Mouse (Mus musculus) subcutaneous adipose tissue, adult 2 months (tissue): ENCODE measurements around the gene Olfr1277. TPM values are rescaled to one million over a fixed set of nuclear protein-coding genes. Genes with fewer than 3 reads are reported as not detected.

Experiments
- polyA plus RNA-seq: library from polyadenylated mRNA; depleted of rRNA; stranded (reverse); fragments of >200 nt; gene quantifications from 2 replicates; pipeline ENCODE4 v1.2.3, GENCODE M21; 2012; ENCODE audit warnings: low replicate concordance; rRNA removed

The Olfr1277 gene
- not detected in 2 replicates for polyA plus RNA-seq

DNA sequence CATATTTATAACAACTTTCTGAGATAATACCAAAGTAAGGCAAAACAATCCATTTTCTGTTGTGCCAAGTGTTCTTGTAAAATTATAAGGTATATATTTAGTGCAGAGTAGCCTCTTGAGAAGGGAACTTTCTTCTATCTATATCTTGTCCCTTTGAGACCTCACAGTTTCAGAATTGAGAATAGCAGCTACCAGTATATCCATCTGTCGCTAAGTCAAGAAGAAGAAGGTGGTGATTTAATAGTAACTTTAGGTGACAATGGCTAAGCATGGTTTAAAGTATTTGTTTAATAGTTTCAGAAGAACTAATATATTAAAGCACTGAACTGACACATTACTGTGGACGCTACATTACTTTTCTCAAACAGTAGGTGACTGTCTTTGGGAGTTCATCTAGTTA, at the start of gene Olfr1277:
Gene Olfr1277 (minus strand): TSS at position 101 of the 400 bp plus-strand sequence.

DNA sequence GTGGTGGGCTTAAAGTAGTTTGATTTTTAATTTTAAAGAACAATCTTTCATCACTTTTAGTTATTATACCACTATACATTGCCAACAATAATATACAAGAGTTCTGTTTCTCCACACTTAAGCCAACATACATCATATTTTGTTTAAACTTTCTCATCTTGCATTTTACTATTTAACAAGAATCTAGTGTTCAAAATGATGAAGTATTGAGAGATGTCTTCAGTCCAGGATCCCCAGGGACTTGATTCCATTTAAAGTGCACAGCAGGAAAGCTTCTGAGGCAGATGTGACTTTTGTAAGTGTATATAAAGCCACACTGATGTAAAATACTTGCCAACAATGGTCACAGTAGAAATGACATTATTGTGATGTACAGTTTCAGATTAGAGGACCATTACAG, 39.8 kb upstream of the Olfr1277 start, which contains the start of gene Olfr1280:
Gene Olfr1280 (plus strand): TSS at position 301 of the 400 bp plus-strand sequence.

DNA sequence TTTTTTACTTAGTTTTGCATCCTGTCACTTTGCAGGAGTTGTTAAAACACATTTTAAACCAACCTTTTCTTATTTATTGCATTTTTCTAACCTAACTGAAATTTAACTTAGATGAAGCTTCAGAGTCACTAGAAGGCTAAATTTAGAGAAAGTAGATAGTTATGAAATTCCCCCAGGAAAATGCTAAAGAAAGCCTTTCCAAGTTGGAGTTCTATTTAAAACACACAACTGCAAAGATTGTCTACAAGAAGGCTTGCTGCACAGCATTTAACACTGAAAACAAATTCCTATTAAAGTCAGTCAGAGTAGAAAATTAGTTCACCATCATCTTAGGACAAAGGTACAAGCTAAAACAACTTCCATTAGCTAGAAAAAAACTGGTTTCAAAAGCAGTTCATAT, 26.5 kb upstream of the Olfr1277 start, which contains the start of gene Olfr1279:
Gene Olfr1279 (plus strand): TSS at position 262 of the 400 bp plus-strand sequence.

GRCm38 (mm10) chr2:111289836-111290235, 15.9 kb upstream of the Olfr1277 start, which contains the start of gene Olfr1278:
Olfr1278 (plus strand) TSS chr2:111290136.

DNA sequence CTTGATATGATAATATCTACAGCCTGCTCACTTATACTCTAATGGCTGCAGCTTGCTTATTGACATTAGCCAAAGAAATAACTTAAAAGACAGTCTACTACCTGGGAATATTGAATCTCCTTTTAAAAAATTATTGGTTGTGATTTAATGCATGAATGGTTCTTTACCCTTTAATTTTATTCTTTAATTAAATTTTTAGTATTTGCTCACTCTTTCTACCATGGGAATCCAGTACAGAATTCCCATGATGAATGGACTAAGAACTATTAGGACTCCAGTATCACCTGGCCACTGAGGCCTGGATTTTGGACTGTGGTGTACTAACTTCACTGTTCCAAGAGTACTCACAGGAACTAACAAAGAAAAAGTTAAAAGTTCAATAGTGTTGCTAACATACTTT, 19.7 kb downstream of the Olfr1277 start, which contains the start of gene Olfr1276:
Gene Olfr1276 (plus strand): TSS at position 301 of the 400 bp plus-strand sequence.

DNA sequence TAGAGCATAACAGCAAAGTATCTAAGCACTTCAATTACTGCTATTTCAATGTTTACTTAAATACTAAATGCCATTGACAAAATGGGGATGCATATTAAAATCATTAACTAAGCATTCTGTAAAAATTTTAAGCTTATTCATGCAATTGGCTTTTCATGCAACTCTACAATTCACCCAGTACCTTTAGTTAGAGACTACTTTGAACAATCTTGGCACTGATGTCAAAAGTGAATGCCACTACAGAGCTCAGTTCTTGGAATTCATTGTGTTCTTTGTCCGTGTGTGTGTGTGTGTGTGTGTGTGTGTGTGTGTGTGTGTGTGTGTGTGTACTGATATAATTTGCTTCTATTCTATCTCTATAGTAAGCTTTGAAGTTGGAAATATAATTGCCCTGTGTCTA, 38.7 kb downstream of the Olfr1277 start, which contains the start of gene Olfr1275:
Gene Olfr1275 (minus strand): TSS at position 101 of the 400 bp plus-strand sequence.

DNA sequence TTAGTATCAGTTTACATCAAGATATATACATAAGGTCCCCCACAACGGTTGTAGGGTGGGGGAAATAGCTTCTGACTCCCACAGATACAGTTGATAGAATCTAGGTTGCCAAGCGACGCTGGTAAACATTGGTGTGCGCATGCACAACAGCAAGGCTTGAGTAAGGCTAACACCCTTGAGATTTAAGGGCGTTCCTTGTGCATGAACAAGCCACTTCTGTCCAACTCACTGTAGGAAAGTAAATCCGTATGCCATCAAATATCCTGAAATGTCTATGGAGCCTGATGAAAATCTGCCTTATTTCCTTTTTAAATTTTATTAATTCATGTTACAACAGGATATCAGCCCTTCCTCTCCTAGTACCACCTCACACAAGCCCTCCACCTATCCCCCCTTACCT, 44.4 kb downstream of the Olfr1277 start, which contains the start of gene 4930430A15Rik:
Gene 4930430A15Rik (minus strand): TSS at position 101 of the 400 bp plus-strand sequence.

Other genes starting within 250 kb of the Olfr1277 start
- not detected in 2 replicates for gene Gm13941, start 168.1 kb downstream of the Olfr1277 start, polyA plus RNA-seq
- not detected in 2 replicates for gene Gm15130, start 121.2 kb downstream of the Olfr1277 start, polyA plus RNA-seq
- gene 4930430A15Rik, start 44.5 kb downstream of the Olfr1277 start, polyA plus RNA-seq, result not detected in 2 replicates
- not detected in 2 replicates for gene Olfr1275, start 38.8 kb downstream of the Olfr1277 start, polyA plus RNA-seq
- not detected in 2 replicates for gene Olfr1276, start 19.6 kb downstream of the Olfr1277 start, polyA plus RNA-seq
- gene Olfr1278, start 16.0 kb upstream of the Olfr1277 start, polyA plus RNA-seq, result not detected in 2 replicates
- not detected in 2 replicates for gene Olfr1279, start 26.5 kb upstream of the Olfr1277 start, polyA plus RNA-seq
- not detected in 2 replicates for gene Olfr1280, start 39.9 kb upstream of the Olfr1277 start, polyA plus RNA-seq
- not detected in 2 replicates for gene Olfr1281, start 52.4 kb upstream of the Olfr1277 start, polyA plus RNA-seq
- not detected in 2 replicates for gene Olfr1282, start 62.0 kb upstream of the Olfr1277 start, polyA plus RNA-seq
- gene Olfr1283, start 92.7 kb upstream of the Olfr1277 start, polyA plus RNA-seq, result not detected in 2 replicates
- gene Olfr1284, start 101.4 kb upstream of the Olfr1277 start, polyA plus RNA-seq, result not detected in 2 replicates
- gene Olfr1286, start 149.0 kb upstream of the Olfr1277 start, polyA plus RNA-seq, result not detected in 2 replicates
- not detected in 2 replicates for gene Olfr1287, start 175.0 kb upstream of the Olfr1277 start, polyA plus RNA-seq
- gene Olfr1288, start 200.0 kb upstream of the Olfr1277 start, polyA plus RNA-seq, result not detected in 2 replicates
- not detected in 2 replicates for gene Olfr1289, start 206.7 kb upstream of the Olfr1277 start, polyA plus RNA-seq
- not detected in 2 replicates for gene Olfr1290, start 219.7 kb upstream of the Olfr1277 start, polyA plus RNA-seq
- gene Olfr1291-ps1, start 223.1 kb upstream of the Olfr1277 start, polyA plus RNA-seq, result not detected in 2 replicates